In the genomic region with DNA sequence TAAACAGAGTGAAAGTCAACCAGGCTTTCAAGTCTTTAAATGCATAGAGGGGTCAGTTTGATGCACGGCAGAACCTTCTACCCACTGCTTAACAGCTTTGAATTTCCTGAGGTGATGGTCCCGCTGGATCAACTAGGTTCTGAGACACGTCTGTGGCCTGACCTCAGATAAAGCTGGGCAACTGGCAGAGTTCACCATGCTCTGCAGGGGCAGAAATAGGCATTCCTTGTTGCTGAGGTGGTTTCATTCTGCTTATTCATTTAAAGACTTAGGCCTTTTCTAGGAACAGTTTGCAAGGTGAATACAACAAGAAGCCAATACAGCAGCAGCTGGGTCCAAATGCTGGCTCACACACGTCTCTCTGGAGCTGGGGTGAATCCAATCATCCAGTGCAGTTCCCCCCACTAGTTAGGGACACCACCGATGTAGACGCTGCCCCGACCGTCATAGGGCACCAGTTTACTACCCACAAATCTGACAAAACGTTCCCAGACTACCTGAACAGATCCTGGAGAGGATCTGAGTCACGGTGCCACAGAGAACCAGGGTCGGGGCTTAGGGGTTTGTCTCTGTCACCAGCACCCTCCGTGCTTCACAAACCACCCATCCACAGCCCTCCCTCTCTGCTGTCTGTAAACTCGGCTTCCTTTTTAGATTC, we compare ENCODE assay signal across 9 mouse cellular contexts.
A peak's percentile ranks its signal among the peaks of the same experiment; 100 is the strongest.
DNase-seq lines count a peak whose midpoint lies in the region; ATAC-seq lines count a peak whose summit lies in the region.
"Had no signal": no experiment of that assay in that cellular context is flagged by ENCODE, and none has a peak within 500 bp of the region (broad histone marks: within the 10 kb centered on the region; RNA-seq: fewer than 3 reads in every experiment).

No protein-coding gene starts in this region.

- peak overlapping the region; percentile 38; the same call in 1 of the 2 replicates for H3K4me3 ChIP-seq in lung, embryonic 16.5 days (ENCODE audit: low read length)
- no peak overlapping the region for H3K4me3 ChIP-seq in limb, embryonic 13.5 days

- peak; percentile 33 for DNase-seq in cerebellum, adult 9-10 months
- no peak for DNase-seq in cerebellum, adult 11 months
- no peak for DNase-seq in lung, postnatal 14 days
- no peak for DNase-seq in ovary, adult 18-20 months (ENCODE audit: low spot score)
- no peak for DNase-seq in layer of hippocampus, postnatal 10 days (ENCODE audit: low spot score in 2 of 2)
- no peak for DNase-seq in testis, postnatal 14 days (ENCODE audit: low spot score)
- DNase-seq: gastrocnemius, postnatal 25 days had no signal

- H3K4me1 ChIP-seq in lung, embryonic 16.5 days (replicated peaks; ENCODE audit: control insufficient read depth, insufficient read depth, low read length), result peaks cover 31% of the 10 kb centered on the region
- H3K4me1 ChIP-seq in limb, embryonic 13.5 days, result peaks cover 50% of the 10 kb centered on the region

- H3K36me3 ChIP-seq in lung, embryonic 16.5 days (ENCODE audit: control insufficient read depth, insufficient read depth, low read length), result no peaks in the 10 kb centered on the region
- no peaks in the 10 kb centered on the region for H3K36me3 ChIP-seq in limb, embryonic 13.5 days

- H3K4me2 ChIP-seq in lung, embryonic 16.5 days (ENCODE audit: low read depth, low read length), result peak overlapping the region; percentile 57
- peak overlapping the region; percentile 65 for H3K4me2 ChIP-seq in limb, embryonic 13.5 days (replicated peaks)

- WGBS in lung, embryonic 16.5 days, result 72% methylated on average over 13 of the region's 13 CpGs
- 79% methylated on average over 13 of the region's 13 CpGs for WGBS in limb, embryonic 13.5 days

- H3K9me3 ChIP-seq in lung, embryonic 16.5 days (ENCODE audit: control insufficient read depth, low read length), result no peaks in the 10 kb centered on the region
- H3K9me3 ChIP-seq in limb, embryonic 13.5 days, result no peaks in the 10 kb centered on the region

- peak overlapping the region; percentile 82; the same call in 1 of the 2 replicates for H3K27ac ChIP-seq in lung, embryonic 16.5 days (ENCODE audit: low read length)
- H3K27ac ChIP-seq in limb, embryonic 13.5 days, result no peak overlapping the region; the same call in 1 of the 2 replicates

- H3K9ac ChIP-seq in lung, embryonic 16.5 days (ENCODE audit: low read length), result peak overlapping the region; percentile 12
- H3K9ac ChIP-seq in limb, embryonic 13.5 days, result no peak overlapping the region

- ATAC-seq in lung, embryonic 16.5 days (ENCODE audit: low read depth), result no peak
- ATAC-seq in limb, embryonic 13.5 days (ENCODE audit: low FRiP score, low read depth), result no peak

- H3K27me3 ChIP-seq in lung, embryonic 16.5 days (ENCODE audit: control insufficient read depth, insufficient read depth, low read depth, low read length), result no peaks in the 10 kb centered on the region
- H3K27me3 ChIP-seq in limb, embryonic 13.5 days, result no peaks in the 10 kb centered on the region
